Mouse (Mus musculus) bone marrow macrophage, adult 2 months (primary cell): Measurements from ENCODE around the gene Krtdap.

Experiments
- CTCF ChIP-seq: IDR thresholded peaks from 2 replicates; pipeline ENCODE4 v1.5.1; 2012; ENCODE audit warnings: low read depth, mild to moderate bottlenecking, low read length, moderate library complexity
- POLR2A ChIP-seq: IDR thresholded peaks from 2 replicates; pipeline ENCODE4 v1.6.1; 2012; ENCODE audit warnings: mild to moderate bottlenecking, low read depth, low read length, borderline replicate concordance

DNA sequence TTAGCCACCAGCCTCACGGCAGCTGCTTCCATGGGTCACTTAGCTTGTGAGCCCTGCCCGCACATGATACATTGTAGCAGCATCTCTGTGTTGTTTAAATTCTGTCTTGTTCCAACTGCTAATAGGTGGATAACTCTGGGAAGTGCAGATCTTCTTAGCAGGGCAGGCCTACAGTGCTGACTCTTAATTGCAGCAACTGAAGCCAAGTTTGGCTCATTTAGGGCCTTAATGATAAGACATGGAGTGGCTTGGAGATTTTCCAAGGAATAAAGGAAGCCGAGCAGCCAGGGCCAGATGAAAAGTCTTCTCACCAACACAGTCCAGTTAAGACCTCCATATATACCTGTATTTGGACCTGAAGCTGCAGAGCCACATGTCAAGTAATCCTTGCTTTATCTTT, 52.6 kb downstream of the Krtdap start:
- TF ChIP-seq CTCF (no peak), POLR2A (no peak)
